Mouse (Mus musculus) Patski (cell line): Measurements from ENCODE around the gene L3mbtl2. TPM values are rescaled to one million over a fixed set of nuclear protein-coding genes. Genes with fewer than 3 reads are reported as not detected.
A peak's percentile ranks its signal among the peaks of the same experiment; 100 is the strongest.

ENCODE experiments used
- ATAC-seq: fragments of 100-300 bp; one replicate; pipeline ENCODE4 v1.8.0; 2021
- CTCF ChIA-PET: fragments of 350-600 bp; sonication (Branson Sonifier 250); formaldehyde crosslinking; loops from one replicate; lab custom pipeline; 2022; ENCODE audit warnings: inconsistent platforms; lab: Charles Lee
- POLR2A ChIA-PET: fragments of 350-600 bp; sonication (Branson Sonifier 250); formaldehyde crosslinking; loops from one replicate; lab custom pipeline; 2022; ENCODE audit warnings: antibody characterized with exemption, inconsistent platforms; lab: Charles Lee
- DNase-seq: peaks from one replicate; pipeline ENCODE4 v3.0.0-alpha.2; 2011; ENCODE audit warnings: low read depth, low spot score
- H3K27me3 ChIP-seq: fragments of 371-371 bp; one replicate; pipeline ENCODE4 v1.5.1; 2021
- CTCF ChIP-seq: fragments of 100-300 bp; IDR thresholded peaks from one replicate; pipeline ENCODE4 v1.5.1; 2021
- in situ Hi-C: fragments of 300-500 bp; cut with MboI; formaldehyde crosslinking; loops from 3 replicates; pipeline ENCODE4 v1.11.1; 2018; ENCODE audit warnings: low pct_unique_long_range_greater_than_20kb, mixed read lengths
- polyA plus RNA-seq: library from polyadenylated mRNA; unstranded; gene quantifications from one replicate; pipeline ENCODE4 v1.2.3, GENCODE M21; 2021

L3mbtl2 gene
- polyA plus RNA-seq, 1 experiment from 2014 or later = 24.2 TPM

DNA sequence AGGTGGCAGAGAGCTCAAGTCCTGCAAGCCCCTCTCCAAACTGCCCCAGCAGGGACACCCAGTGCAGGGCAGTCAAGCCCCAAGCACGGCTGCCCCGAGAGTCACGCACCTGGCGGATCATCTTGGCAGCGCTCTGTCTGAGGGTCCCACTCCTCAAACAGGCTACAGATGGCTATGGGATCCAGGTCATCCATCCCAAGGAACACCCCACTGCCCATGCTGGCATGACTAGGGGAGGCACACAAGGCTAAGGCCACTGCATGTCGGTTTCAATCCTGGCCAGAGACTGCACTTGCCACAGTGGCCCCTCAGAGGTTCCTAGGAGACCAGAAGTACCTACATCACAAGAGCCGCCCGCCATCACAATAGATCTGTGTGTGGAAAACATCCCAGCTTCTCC, 62.3 kb downstream of the L3mbtl2 start:
- ATAC-seq (no peak), DNase-seq (no peak)
- ChIA-PET CTCF (no interaction called here), POLR2A (no interaction called here)
- H3K27me3 ChIP-seq = no peaks in the 10 kb centered on the region
- in situ Hi-C loops = no loop called here
- TF ChIP-seq CTCF = no peak

GRCm38 (mm10) chr15:81729241-81729791, 65.6 kb downstream of the L3mbtl2 start:
- POLR2A ChIA-PET = interaction anchor here (1.6 kb wide), 1 partner anchor 8 kb away, joined by 3 read pairs; no protein-coding TSS in a partner anchor
- no peak for DNase-seq

DNA sequence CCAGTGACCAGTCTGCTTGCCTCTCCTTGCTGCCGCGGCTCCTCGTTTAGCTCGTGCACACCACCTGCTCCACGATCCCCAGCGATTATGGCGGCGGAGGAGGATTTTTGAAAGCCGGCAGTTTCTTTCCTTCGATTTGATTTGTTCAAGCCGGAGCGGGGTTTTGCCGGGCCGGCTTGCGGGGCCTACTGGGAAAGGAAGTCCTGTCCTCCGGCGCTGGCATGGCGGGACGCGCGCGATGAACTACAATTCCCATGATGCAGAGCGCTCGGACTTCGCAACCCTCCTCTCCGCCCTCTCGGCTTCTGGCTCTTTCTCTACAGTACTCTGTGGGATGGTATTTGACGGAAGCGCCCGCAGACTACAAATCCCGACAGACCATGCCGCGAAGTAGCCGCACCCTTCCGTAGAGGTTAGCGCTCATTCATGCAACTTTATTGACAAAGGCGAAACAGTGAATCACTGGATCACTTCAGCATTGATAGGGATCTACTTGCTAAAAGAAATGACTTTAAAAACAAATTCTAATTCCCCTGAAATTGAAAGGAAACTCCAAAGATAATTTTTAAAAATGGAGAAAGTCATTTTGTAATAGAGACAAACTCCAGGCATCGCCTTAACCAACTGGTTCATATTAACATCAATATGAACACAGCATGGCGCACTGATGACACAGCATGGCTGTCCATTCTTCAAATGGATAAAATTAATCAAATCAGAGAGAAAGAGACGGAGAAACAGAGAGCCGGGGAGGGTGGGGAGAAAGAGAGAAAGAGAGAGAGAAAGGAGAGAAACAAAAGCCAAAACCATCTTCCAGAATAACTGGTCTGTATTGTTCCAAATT, 66.3 kb downstream of the L3mbtl2 start:
- ChIA-PET CTCF (no interaction called here), POLR2A (no interaction called here)
- DNase-seq (peak; percentile 93), ATAC-seq (peak; percentile 91)
- in situ Hi-C loops = no loop called here
- H3K27me3 ChIP-seq = no peaks in the 10 kb centered on the region
- no peak for TF ChIP-seq CTCF

More at GRCm38 (mm10) chr15:81729241-81729791, 65.6 kb downstream of the L3mbtl2 start:
- no peaks in the 10 kb centered on the region for H3K27me3 ChIP-seq
- ATAC-seq = peak; percentile 38
- in situ Hi-C loops = no loop called here
- CTCF ChIA-PET = no interaction called here
- no peak for TF ChIP-seq CTCF

DNA sequence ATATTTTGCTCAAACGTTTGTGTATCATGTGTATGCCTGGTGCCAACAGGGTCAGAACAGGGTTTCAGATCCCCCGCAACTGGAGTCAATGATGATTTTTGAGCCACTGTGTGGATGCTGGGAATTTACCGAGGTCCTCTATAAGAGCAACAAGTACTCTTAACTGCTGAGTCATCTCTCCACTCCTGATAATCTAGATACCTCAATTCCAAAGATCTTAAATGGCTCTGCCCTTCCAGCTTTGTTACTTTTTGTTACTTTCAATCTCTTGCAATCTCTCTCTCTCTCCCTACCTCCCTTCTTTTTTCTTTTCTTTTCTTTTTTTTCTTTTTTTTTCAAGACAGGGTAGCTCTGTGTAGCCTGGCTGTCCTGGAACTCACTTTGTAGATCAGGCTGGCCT, 71.4 kb downstream of the L3mbtl2 start:
- DNase-seq (no peak), ATAC-seq (no peak)
- no peaks in the 10 kb centered on the region for H3K27me3 ChIP-seq
- in situ Hi-C loops = no loop called here
- TF ChIP-seq CTCF = no peak
- ChIA-PET POLR2A (no interaction called here), CTCF (no interaction called here)

Other genes starting within 250 kb of the L3mbtl2 start
- gene Rbx1, start 197.6 kb upstream of the L3mbtl2 start, polyA plus RNA-seq = 157 TPM
- gene Ep300, start 78.5 kb upstream of the L3mbtl2 start, polyA plus RNA-seq = 46.9 TPM
- 9.1 TPM for gene Chadl, start 33.4 kb downstream of the L3mbtl2 start, polyA plus RNA-seq
- gene Zc3h7b, start 81.2 kb downstream of the L3mbtl2 start, polyA plus RNA-seq = 90.0 TPM
- 120 TPM for gene Rangap1, start 81.6 kb downstream of the L3mbtl2 start, polyA plus RNA-seq
- gene Tef, start 138.5 kb downstream of the L3mbtl2 start, polyA plus RNA-seq = 61.5 TPM
- gene Tob2, start 194.9 kb downstream of the L3mbtl2 start, polyA plus RNA-seq = 27.3 TPM
- gene Phf5a, start 208.0 kb downstream of the L3mbtl2 start, polyA plus RNA-seq = 68.2 TPM
- gene Aco2, start 208.4 kb downstream of the L3mbtl2 start, polyA plus RNA-seq = 559 TPM